Mouse (Mus musculus) midbrain, embryonic 16.5 days (tissue): Measurements from ENCODE around the gene Mrpl14. TPM values are rescaled to one million over a fixed set of nuclear protein-coding genes. Genes with fewer than 3 reads are reported as not detected.

ENCODE experiments used
- ATAC-seq: fragments of 200-750 bp; cut with Nextera tagmentation; 2 replicates; pipeline ENCODE4 v1.8.0; 2017; ENCODE audit warnings: moderate TSS enrichment
- H3K27ac ChIP-seq: fragments of 300-500 bp; sonication (generic); 2 replicates; pipeline ENCODE4 v1.5.1; 2014; ENCODE audit warnings: mild to moderate bottlenecking, low read length, mixed read lengths
- H3K27me3 ChIP-seq: fragments of 300-500 bp; sonication (generic); 2 replicates; pipeline ENCODE4 v1.6.1; 2014; ENCODE audit warnings: low read depth, low read length, mixed read lengths; ENCODE audit not compliant: control insufficient read depth, insufficient read depth
- H3K36me3 ChIP-seq: fragments of 300-500 bp; sonication (generic); 2 replicates; pipeline ENCODE4 v1.6.1; 2014; ENCODE audit warnings: mild to moderate bottlenecking, low read length, moderate library complexity, mixed read lengths; ENCODE audit not compliant: control insufficient read depth, insufficient read depth
- H3K4me1 ChIP-seq: fragments of 300-500 bp; sonication (generic); 2 replicates; pipeline ENCODE4 v1.6.1; 2014; ENCODE audit warnings: mild to moderate bottlenecking, low read length, mixed read lengths; ENCODE audit not compliant: control insufficient read depth, insufficient read depth
- H3K4me2 ChIP-seq: fragments of 300-500 bp; sonication (generic); 2 replicates; pipeline ENCODE4 v1.6.1; 2014; ENCODE audit warnings: mild to moderate bottlenecking, low read length, mixed read lengths
- H3K4me3 ChIP-seq: fragments of 300-500 bp; sonication (generic); 2 replicates; pipeline ENCODE4 v1.5.1; 2014; ENCODE audit warnings: low read depth, mild to moderate bottlenecking, low read length, moderate library complexity, mixed read lengths
- H3K9ac ChIP-seq: fragments of 300-500 bp; sonication (generic); 2 replicates; pipeline ENCODE4 v1.6.1; 2014; ENCODE audit warnings: low read depth, low read length, mixed read lengths
- H3K9me3 ChIP-seq: fragments of 300-500 bp; sonication (generic); replicated peaks from 2 replicates; pipeline ENCODE4 v1.6.1; 2014; ENCODE audit warnings: mild to moderate bottlenecking, low read length, mixed read lengths; ENCODE audit not compliant: control insufficient read depth, poor library complexity, severe bottlenecking
- WGBS: fragments of 180-500 bp; shearing (Covaris S2); extraction: QIAGEN DNeasy Blood & Tissue Kit; methylation state at CpG from one replicate; pipeline ENCODE4 v1.1.7; 2014; 5-methylcytosine and 5-hydroxymethylcytosine counted together
- polyA plus RNA-seq: library from polyadenylated mRNA; unstranded; fragments of >200 nt; fragmentation: Nextera tagmentation; extraction: Ambion mirVana; gene quantifications from 2 replicates; pipeline ENCODE4 v1.2.1, GENCODE M21; 2015

Mrpl14 gene
- polyA plus RNA-seq, 1 experiment from 2014 or later, result 115 TPM

DNA sequence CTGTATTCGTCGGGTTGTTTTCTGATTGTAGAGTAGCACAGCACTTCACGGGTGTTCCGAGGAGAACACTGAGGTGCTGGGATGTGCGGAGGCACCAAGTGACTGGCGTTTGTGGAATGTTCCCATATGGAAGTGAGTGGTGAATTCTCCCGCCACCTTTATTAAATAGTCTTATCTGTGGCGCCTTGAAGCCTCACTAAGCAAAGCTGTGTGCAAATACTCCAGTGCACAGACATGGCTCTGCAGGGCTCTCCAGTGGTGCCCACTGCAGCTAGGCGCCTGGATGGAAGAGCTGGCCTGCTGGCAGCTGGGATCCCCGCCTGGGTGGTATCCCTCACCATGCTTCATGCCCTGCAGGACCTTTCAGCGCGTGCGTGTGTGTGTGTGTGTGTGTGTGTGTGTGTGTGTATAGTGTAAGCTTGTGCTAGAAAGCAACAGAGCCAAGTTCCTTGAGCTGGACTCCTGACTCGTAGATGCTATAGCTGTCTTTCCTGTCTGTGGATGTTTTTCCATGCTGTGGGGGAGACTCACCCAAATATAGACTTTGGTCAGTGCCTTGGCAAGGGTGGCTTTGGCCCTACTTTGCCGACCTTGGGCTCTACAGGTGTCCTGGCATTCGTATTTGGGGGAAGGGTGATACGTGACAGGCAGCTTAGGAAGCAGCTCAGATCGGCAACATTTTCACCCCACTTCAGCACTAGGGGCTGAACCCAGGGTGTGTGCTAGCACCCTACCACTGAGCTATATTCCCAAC lies 7.9 kb downstream of the Mrpl14 start:
- H3K27me3 ChIP-seq, result no peaks in the 10 kb centered on the region
- no peak for ATAC-seq
- H3K9me3 ChIP-seq, result no peaks in the 10 kb centered on the region
- no peak overlapping the region for H3K27ac ChIP-seq
- H3K4me1 ChIP-seq, result no peaks in the 10 kb centered on the region
- no peak overlapping the region for H3K4me2 ChIP-seq
- WGBS, result 86% methylated on average over 16 of the region's 18 CpGs
- no peak overlapping the region for H3K4me3 ChIP-seq
- H3K36me3 ChIP-seq, result peaks cover 6% of the 10 kb centered on the region
- H3K9ac ChIP-seq, result no peak overlapping the region

DNA sequence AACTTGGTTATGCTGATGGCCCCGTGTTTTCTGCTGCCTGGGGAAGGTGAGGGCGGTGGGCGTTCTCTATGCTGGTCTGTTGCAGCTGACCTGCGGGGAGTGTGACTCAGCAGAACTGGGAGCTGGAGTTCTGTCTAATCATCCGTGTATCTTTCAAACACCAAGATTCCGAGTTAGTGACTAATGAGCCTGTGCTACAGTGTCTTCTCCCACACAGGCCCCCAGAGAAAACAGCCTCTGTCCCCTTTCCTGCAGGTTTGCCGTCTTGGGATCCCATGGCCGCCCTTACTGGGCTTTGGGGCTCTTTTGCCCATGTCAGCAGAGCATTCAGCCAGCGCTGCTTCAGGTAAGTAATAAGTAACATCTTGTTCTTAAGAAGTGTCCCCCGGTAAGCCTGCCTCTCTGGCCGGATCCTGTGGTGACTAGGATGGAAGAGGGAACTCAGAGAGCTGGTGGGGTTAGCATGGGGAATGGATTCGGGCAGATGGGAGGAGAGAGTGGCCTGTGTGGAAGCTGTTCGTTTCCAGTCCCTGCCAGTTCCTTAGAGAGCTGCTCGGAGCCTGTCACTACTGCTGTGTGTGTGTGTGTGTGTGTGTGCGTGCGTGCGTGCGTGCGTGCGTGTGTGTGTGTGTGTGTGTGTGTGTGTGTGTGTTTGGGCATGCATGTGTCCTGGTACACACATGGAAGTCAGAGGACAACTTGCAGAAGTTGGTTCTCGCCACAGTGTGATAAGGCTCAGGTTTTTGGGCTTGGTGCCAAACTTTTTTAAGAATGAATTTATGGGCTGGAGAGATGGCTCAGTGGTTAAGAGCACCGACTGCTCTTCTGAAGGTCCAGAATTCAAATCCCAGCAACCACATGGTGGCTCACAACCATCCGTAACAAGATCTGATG lies 9.4 kb downstream of the Mrpl14 start:
- H3K9ac ChIP-seq, result no peak overlapping the region
- H3K4me1 ChIP-seq, result no peaks in the 10 kb centered on the region
- H3K4me2 ChIP-seq, result no peak overlapping the region
- WGBS, result 76% methylated on average over 19 of the region's 23 CpGs
- no peak overlapping the region for H3K27ac ChIP-seq
- no peaks in the 10 kb centered on the region for H3K9me3 ChIP-seq
- H3K4me3 ChIP-seq, result no peak overlapping the region
- ATAC-seq, result no peak
- peaks cover 6% of the 10 kb centered on the region for H3K36me3 ChIP-seq
- H3K27me3 ChIP-seq, result no peaks in the 10 kb centered on the region

DNA sequence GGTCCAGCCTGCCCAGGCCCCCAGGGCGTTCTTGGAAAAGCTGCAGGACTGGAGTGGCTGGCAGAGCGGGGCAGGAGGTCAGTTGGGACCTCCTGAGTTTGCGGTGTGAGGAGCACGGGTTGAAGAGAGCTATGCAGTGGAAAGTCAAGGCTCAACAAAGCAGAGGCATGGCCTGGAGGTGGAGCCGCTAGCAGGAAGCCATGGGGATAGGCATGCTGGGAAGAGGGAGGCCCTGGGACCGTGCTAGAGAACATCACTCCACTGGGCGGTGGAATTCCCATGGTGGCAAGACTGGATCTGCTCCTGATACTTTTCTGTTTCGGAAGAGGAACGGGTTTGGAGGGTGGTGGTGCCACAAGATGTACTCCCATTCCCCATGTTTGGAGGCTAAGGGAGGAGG lies 10.9 kb downstream of the Mrpl14 start:
- WGBS, result 94% methylated on average over 9 of the region's 9 CpGs
- Histone ChIP-seq H3K9ac (no peak overlapping the region), H3K9me3 (no peaks in the 10 kb centered on the region), H3K27me3 (no peaks in the 10 kb centered on the region), H3K4me1 (no peaks in the 10 kb centered on the region), H3K4me2 (no peak overlapping the region), H3K27ac (no peak overlapping the region), H3K36me3 (peaks cover 6% of the 10 kb centered on the region), H3K4me3 (no peak overlapping the region)
- no peak for ATAC-seq

DNA sequence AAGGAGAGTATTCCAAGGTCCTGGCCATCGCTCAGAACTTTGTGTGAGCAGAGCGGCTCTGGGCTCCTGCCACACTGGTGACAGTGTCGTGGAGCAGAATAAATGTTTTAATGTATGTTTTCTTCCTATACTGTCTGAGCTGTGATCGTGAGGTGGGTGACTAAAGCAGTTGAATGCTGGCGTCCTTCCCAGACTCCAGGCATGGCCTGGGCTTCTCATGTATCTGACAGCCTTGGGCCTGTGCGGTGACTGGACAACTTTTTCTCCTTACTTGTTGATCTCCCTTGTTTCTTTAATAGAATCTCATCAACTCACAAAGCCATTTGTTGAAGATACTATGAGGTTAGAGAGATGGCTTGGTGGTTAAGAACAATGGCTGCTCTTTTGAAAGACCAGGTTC lies 12.2 kb downstream of the Mrpl14 start:
- Histone ChIP-seq H3K27me3 (no peaks in the 10 kb centered on the region), H3K36me3 (peaks cover 6% of the 10 kb centered on the region), H3K9me3 (no peaks in the 10 kb centered on the region), H3K4me3 (no peak overlapping the region), H3K27ac (no peak overlapping the region), H3K4me2 (no peak overlapping the region), H3K9ac (no peak overlapping the region), H3K4me1 (no peaks in the 10 kb centered on the region)
- 92% methylated on average over 6 of the region's 6 CpGs for WGBS
- no peak for ATAC-seq

DNA sequence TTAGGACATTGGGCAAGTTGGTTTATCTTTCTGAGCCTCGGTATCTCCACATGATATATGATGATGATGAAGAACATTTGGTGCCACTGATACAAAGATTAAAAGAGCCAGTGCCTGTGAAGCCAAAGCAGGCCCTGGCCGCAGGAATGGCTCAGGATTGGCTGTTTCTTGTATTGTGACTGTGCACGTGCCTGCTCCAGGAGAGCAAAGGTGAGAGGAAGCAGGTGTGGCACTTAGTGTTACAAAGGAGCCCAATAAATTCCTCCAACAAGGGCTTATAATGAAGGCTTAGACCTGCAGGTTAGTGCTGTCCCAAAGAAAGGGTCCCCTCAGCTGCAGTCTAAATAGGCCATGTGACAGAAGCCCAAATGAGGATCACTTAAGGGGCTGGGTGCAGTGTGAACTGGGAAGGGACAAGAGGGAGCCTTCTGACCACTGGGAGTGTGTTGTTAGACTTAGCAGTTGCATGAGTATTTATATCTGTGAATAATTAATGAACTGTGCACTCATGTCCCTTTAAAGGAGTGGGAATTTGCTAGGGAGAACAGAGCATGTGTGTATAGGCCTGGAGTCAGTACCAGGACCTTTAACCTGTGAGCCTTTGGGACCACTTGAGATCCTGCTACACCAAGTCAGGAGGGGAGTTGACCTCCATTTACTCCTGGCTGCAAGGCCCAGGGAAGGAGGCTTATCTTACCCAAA lies 13.1 kb downstream of the Mrpl14 start:
- Histone ChIP-seq H3K9ac (no peak overlapping the region), H3K4me3 (no peak overlapping the region), H3K27ac (no peak overlapping the region), H3K27me3 (no peaks in the 10 kb centered on the region), H3K9me3 (no peaks in the 10 kb centered on the region), H3K4me1 (no peaks in the 10 kb centered on the region), H3K4me2 (no peak overlapping the region), H3K36me3 (peaks cover 6% of the 10 kb centered on the region)
- 96% methylated on average over 3 of the region's 3 CpGs for WGBS
- no peak for ATAC-seq

DNA sequence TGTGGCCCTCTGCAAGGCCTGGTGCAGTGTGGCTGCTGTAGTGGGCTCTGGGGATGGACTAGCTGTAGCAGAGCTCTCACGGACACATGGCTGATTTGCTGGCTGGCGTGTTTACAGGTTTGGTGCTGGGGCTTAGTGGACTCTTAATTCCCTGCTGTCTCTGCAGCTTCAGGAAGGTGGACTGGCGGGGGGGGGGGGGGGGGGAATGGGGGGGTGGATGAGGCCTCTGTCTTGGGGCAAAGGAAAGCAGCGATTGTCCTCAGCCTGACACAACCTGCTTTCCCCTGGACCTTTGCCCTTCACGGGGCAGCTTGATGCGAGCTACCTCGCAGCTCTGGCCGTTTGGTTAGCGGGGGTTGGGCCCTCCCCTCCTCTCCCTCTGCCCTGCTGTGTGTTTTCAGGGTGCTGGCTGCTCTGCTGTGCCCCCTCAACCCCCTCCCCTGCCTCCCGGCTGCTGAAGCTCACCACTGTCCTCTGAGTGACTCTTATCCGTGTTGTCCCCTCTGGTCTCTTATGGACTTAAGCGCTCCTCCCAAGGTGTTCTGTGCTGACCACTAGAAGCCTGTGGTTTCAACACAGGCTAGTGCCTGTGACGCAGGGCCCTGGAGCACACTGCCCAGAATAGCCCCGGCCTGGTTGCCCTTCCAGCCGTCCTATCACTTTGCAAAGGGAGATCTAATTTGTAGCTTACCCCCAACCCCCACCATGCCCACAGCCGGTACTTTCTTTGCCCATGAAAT lies 14.5 kb downstream of the Mrpl14 start:
- no peak for ATAC-seq
- Histone ChIP-seq H3K27ac (no peak overlapping the region), H3K4me1 (no peaks in the 10 kb centered on the region), H3K27me3 (no peaks in the 10 kb centered on the region), H3K9ac (no peak overlapping the region), H3K4me2 (no peak overlapping the region), H3K4me3 (no peak overlapping the region), H3K36me3 (peaks cover 6% of the 10 kb centered on the region), H3K9me3 (no peaks in the 10 kb centered on the region)
- 39% methylated on average over 9 of the region's 16 CpGs for WGBS

DNA sequence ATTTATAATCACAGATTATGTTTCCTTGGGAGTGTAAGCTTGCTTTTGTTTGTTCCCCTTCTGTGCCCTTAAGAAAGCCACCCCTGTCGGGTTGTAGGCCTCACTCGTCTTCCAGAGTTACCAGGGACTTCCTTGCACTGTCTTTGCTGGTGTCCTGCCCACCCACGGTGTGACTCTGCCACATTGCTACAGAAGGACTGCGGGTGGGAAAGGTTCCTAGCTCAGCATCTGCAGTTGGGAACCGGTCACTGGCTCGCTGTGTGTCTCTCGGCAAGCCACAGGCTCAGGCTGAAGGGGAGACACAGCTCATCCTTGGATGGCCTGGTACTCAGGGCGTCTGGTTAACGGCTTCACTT lies 15.1 kb downstream of the Mrpl14 start:
- no peak for ATAC-seq
- H3K9ac ChIP-seq, result no peak overlapping the region
- peaks cover 6% of the 10 kb centered on the region for H3K36me3 ChIP-seq
- no peak overlapping the region for H3K4me2 ChIP-seq
- no peaks in the 10 kb centered on the region for H3K27me3 ChIP-seq
- no peaks in the 10 kb centered on the region for H3K4me1 ChIP-seq
- no peaks in the 10 kb centered on the region for H3K9me3 ChIP-seq
- no peak overlapping the region for H3K27ac ChIP-seq
- 56% methylated on average over 9 of the region's 9 CpGs for WGBS
- no peak overlapping the region for H3K4me3 ChIP-seq

DNA sequence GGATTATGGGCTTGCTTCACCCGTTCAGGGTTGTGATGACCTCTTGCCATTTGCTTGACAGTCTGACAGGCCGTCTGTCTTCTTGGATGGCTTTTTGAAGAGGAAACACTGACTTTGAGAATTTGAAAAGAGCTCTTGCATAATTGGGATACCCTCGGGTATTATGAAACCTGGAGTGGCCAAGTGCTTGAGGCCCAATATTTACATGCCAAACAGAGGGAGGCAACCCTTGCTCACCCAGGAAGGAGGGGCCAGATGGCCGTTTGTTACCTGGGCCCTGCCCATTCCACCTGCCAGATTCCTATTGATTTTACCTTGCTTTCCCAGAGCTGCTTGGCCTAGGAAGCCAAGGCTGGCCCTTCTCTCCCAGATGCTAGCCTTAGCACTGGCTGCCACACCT lies 16.1 kb downstream of the Mrpl14 start:
- ATAC-seq, result no peak
- no peak overlapping the region for H3K27ac ChIP-seq
- peaks cover 6% of the 10 kb centered on the region for H3K36me3 ChIP-seq

More for the DNA sequence above, 16.1 kb downstream of the Mrpl14 start:
- Histone ChIP-seq H3K9me3 (no peaks in the 10 kb centered on the region), H3K4me2 (no peak overlapping the region), H3K9ac (no peak overlapping the region), H3K27me3 (no peaks in the 10 kb centered on the region), H3K4me1 (no peaks in the 10 kb centered on the region), H3K4me3 (no peak overlapping the region)
- 44% methylated on average over 4 of the region's 4 CpGs for WGBS
